Mouse (Mus musculus): ENCODE measurements around the gene Flrt2. TPM values are rescaled to one million over a fixed set of nuclear protein-coding genes. Genes with fewer than 3 reads are reported as not detected.
"Not testable (repeated sequence)": the region's sequence is repeated elsewhere in the genome, so short reads cannot be mapped to it uniquely, and the experiment has no call there.

Flrt2 gene
- 54.7 and 55.6 TPM in 2 replicates for polyA plus RNA-seq (2014; fragmentation: Nextera tagmentation; extraction: Ambion mirVana)

- ATAC-seq (replicated peaks; ENCODE audit: insufficient number of reproducible peaks, low FRiP score, low TSS enrichment, low read depth): no peak
- WGBS: under 1% methylated on average over 32 of the region's 32 CpGs
- H3K27ac ChIP-seq (replicated peaks; ENCODE audit: low read depth, low read length): no peak within 1 kb of the TSS
Measured at GRCm38 (mm10) chr12:95691961-95692767, at the start of gene Flrt2. TSS of gene Flrt2 (plus strand) at chr12:95692226.

GRCm38 (mm10) chr12:95642226-95642625 lies 49.8 kb upstream of the Flrt2 start:
- ATAC-seq (replicated peaks; ENCODE audit: insufficient number of reproducible peaks, low FRiP score, low TSS enrichment, low read depth) (no peak), DNase-seq (ENCODE audit: low spot score) (no peak)
- Histone ChIP-seq H3K4me1 (ENCODE audit: control insufficient read depth, insufficient read depth, low read length) (no peaks in the 10 kb centered on the region), H3K36me3 (replicated peaks; ENCODE audit: control insufficient read depth, insufficient read depth, low read depth, low read length) (no peaks in the 10 kb centered on the region), H3K27me3 (ENCODE audit: control insufficient read depth, insufficient read depth, low read length) (no peaks in the 10 kb centered on the region), H3K4me3 (ENCODE audit: low read depth, low read length) (no peak overlapping the region), H3K27ac (replicated peaks; ENCODE audit: low read depth, low read length) (no peak overlapping the region), H3K4me2 (ENCODE audit: low read depth, low read length) (no peak overlapping the region), H3K9ac (replicated peaks; ENCODE audit: low read length) (no peak overlapping the region), H3K9me3 (replicated peaks; ENCODE audit: control insufficient read depth, low read length) (no peaks in the 10 kb centered on the region)
- WGBS: 43% methylated on average over 3 of the region's 3 CpGs

More at GRCm38 (mm10) chr12:95691961-95692767, at the start of gene Flrt2:
- Histone ChIP-seq H3K36me3 (replicated peaks; ENCODE audit: control insufficient read depth, insufficient read depth, low read depth, low read length) (no peaks in the 10 kb centered on the region), H3K9ac (replicated peaks; ENCODE audit: low read length) (peak within 1 kb of the TSS; percentile 60), H3K4me3 (ENCODE audit: low read depth, low read length) (peak within 1 kb of the TSS; percentile 81), H3K4me2 (ENCODE audit: low read depth, low read length) (peak within 1 kb of the TSS; percentile 65), H3K27me3 (ENCODE audit: control insufficient read depth, insufficient read depth, low read length) (no peaks in the 10 kb centered on the region), H3K9me3 (replicated peaks; ENCODE audit: control insufficient read depth, low read length) (no peaks in the 10 kb centered on the region), H3K4me1 (ENCODE audit: control insufficient read depth, insufficient read depth, low read length) (no peaks in the 10 kb centered on the region)
- peak; percentile 49 for DNase-seq (ENCODE audit: low spot score)

DNA sequence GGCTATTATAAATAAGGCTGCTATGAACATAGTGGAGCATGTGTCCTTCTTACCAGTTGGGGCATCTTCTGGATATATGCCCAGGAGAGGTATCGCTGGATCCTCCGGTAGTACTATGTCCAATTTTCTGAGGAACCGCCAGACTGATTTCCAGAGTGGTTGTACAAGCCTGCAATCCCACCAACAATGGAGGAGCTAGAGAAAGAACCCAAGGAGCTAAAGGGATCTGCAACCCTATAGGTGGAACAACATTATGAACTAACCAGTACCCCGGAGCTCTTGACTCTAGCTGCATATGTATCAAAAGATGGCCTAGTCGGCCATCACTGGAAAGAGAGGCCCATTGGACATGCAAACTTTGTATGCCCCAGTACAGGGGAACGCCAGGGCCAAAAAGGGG lies 44.8 kb upstream of the Flrt2 start:
- WGBS: no CpG with 5 or more reads among the region's 6 CpGs
- H3K36me3 ChIP-seq (replicated peaks; ENCODE audit: control insufficient read depth, insufficient read depth, low read depth, low read length); H3K27ac ChIP-seq (replicated peaks; ENCODE audit: low read depth, low read length); H3K9me3 ChIP-seq (replicated peaks; ENCODE audit: control insufficient read depth, low read length); H3K9ac ChIP-seq (replicated peaks; ENCODE audit: low read length); H3K27me3 ChIP-seq (ENCODE audit: control insufficient read depth, insufficient read depth, low read length); H3K4me2 ChIP-seq (ENCODE audit: low read depth, low read length); H3K4me3 ChIP-seq (ENCODE audit: low read depth, low read length); H3K4me1 ChIP-seq (ENCODE audit: control insufficient read depth, insufficient read depth, low read length); ATAC-seq (replicated peaks; ENCODE audit: insufficient number of reproducible peaks, low FRiP score, low TSS enrichment, low read depth); DNase-seq (ENCODE audit: low spot score): not testable (repeated sequence)

- 86% methylated on average over 4 of the region's 4 CpGs for WGBS
- H3K9ac ChIP-seq (replicated peaks; ENCODE audit: low read length): no peak overlapping the region
- no peak for ATAC-seq (replicated peaks; ENCODE audit: insufficient number of reproducible peaks, low FRiP score, low TSS enrichment, low read depth)
Measured at GRCm38 (mm10) chr12:95652172-95653156, 39.6 kb upstream of the Flrt2 start.

GRCm38 (mm10) chr12:95656594-95656993 lies 35.4 kb upstream of the Flrt2 start:
- Histone ChIP-seq H3K9ac (replicated peaks; ENCODE audit: low read length) (no peak overlapping the region), H3K4me3 (ENCODE audit: low read depth, low read length) (no peak overlapping the region), H3K27ac (replicated peaks; ENCODE audit: low read depth, low read length) (no peak overlapping the region), H3K27me3 (ENCODE audit: control insufficient read depth, insufficient read depth, low read length) (no peaks in the 10 kb centered on the region), H3K4me1 (ENCODE audit: control insufficient read depth, insufficient read depth, low read length) (no peaks in the 10 kb centered on the region), H3K4me2 (ENCODE audit: low read depth, low read length) (no peak overlapping the region), H3K9me3 (replicated peaks; ENCODE audit: control insufficient read depth, low read length) (no peaks in the 10 kb centered on the region), H3K36me3 (replicated peaks; ENCODE audit: control insufficient read depth, insufficient read depth, low read depth, low read length) (no peaks in the 10 kb centered on the region)
- WGBS: 89% methylated on average over 4 of the region's 4 CpGs
- no peak for DNase-seq (ENCODE audit: low spot score)
- ATAC-seq (replicated peaks; ENCODE audit: insufficient number of reproducible peaks, low FRiP score, low TSS enrichment, low read depth): no peak

More at GRCm38 (mm10) chr12:95652172-95653156, 39.6 kb upstream of the Flrt2 start:
- Histone ChIP-seq H3K4me2 (ENCODE audit: low read depth, low read length) (no peak overlapping the region), H3K27me3 (ENCODE audit: control insufficient read depth, insufficient read depth, low read length) (no peaks in the 10 kb centered on the region), H3K4me3 (ENCODE audit: low read depth, low read length) (no peak overlapping the region), H3K36me3 (replicated peaks; ENCODE audit: control insufficient read depth, insufficient read depth, low read depth, low read length) (no peaks in the 10 kb centered on the region), H3K9me3 (replicated peaks; ENCODE audit: control insufficient read depth, low read length) (no peaks in the 10 kb centered on the region), H3K27ac (replicated peaks; ENCODE audit: low read depth, low read length) (no peak overlapping the region), H3K4me1 (ENCODE audit: control insufficient read depth, insufficient read depth, low read length) (no peaks in the 10 kb centered on the region)
- DNase-seq (ENCODE audit: low spot score): no peak

GRCm38 (mm10) chr12:95667296-95667695 lies 24.7 kb upstream of the Flrt2 start:
- Histone ChIP-seq H3K4me3 (ENCODE audit: low read depth, low read length) (no peak overlapping the region), H3K4me2 (ENCODE audit: low read depth, low read length) (no peak overlapping the region), H3K27me3 (ENCODE audit: control insufficient read depth, insufficient read depth, low read length) (no peaks in the 10 kb centered on the region), H3K27ac (replicated peaks; ENCODE audit: low read depth, low read length) (no peak overlapping the region), H3K9me3 (replicated peaks; ENCODE audit: control insufficient read depth, low read length) (no peaks in the 10 kb centered on the region), H3K36me3 (replicated peaks; ENCODE audit: control insufficient read depth, insufficient read depth, low read depth, low read length) (no peaks in the 10 kb centered on the region), H3K9ac (replicated peaks; ENCODE audit: low read length) (no peak overlapping the region), H3K4me1 (ENCODE audit: control insufficient read depth, insufficient read depth, low read length) (no peaks in the 10 kb centered on the region)
- no peak for ATAC-seq (replicated peaks; ENCODE audit: insufficient number of reproducible peaks, low FRiP score, low TSS enrichment, low read depth)
- 91% methylated on average over 5 of the region's 5 CpGs for WGBS
- no peak for DNase-seq (ENCODE audit: low spot score)

DNA sequence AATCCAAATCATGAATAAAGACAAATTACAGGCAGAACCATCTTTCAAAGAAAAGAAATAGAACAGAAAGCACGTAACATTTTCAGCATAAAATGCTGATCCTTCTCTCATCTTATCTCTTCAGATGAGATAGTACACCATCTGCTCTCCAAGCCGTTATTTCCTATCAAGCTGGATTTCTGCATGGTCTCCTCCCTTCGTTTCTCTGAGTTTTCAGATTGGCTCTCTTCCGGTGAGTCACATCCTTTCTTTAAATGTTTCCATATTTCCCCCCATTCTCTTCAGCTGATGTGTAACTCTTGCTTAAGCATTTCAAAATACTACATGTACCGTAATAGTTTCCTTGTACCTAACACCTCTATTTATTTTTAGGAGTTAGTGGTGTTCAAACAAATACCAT lies 16.3 kb upstream of the Flrt2 start:
- H3K27ac ChIP-seq (replicated peaks; ENCODE audit: low read depth, low read length): no peak overlapping the region
- H3K4me1 ChIP-seq (ENCODE audit: control insufficient read depth, insufficient read depth, low read length): no peaks in the 10 kb centered on the region
- H3K36me3 ChIP-seq (replicated peaks; ENCODE audit: control insufficient read depth, insufficient read depth, low read depth, low read length): no peaks in the 10 kb centered on the region
- 68% methylated on average over 5 of the region's 5 CpGs for WGBS
- DNase-seq (ENCODE audit: low spot score) (no peak), ATAC-seq (replicated peaks; ENCODE audit: insufficient number of reproducible peaks, low FRiP score, low TSS enrichment, low read depth) (no peak)
- H3K4me2 ChIP-seq (ENCODE audit: low read depth, low read length): no peak overlapping the region
- no peaks in the 10 kb centered on the region for H3K9me3 ChIP-seq (replicated peaks; ENCODE audit: control insufficient read depth, low read length)
- no peak overlapping the region for H3K4me3 ChIP-seq (ENCODE audit: low read depth, low read length)
- no peaks in the 10 kb centered on the region for H3K27me3 ChIP-seq (ENCODE audit: control insufficient read depth, insufficient read depth, low read length)
- no peak overlapping the region for H3K9ac ChIP-seq (replicated peaks; ENCODE audit: low read length)

Measured in embryonic facial prominence, embryonic 11.5 days (tissue).